Mouse (Mus musculus) heart, postnatal 0 days (tissue): ENCODE results near the gene Gm10277.

Experiments
- CTCF ChIP-seq: IDR thresholded peaks from 2 replicates; pipeline ENCODE4 v1.5.1; 2016; ENCODE audit warnings: antibody characterized with exemption, control low read depth, low read depth
- EP300 ChIP-seq: IDR thresholded peaks from 2 replicates; pipeline ENCODE4 v1.6.1; 2016; ENCODE audit warnings: antibody characterized with exemption, low read depth

- TF ChIP-seq EP300: no peak
- TF ChIP-seq CTCF: no peak
These were observed 2.2 kb downstream of the Gm10277 start for GRCm38 (mm10) chr11:77785396-77785767.
